Mouse (Mus musculus): ENCODE data around the gene Ncdn. TPM values are rescaled to one million over a fixed set of nuclear protein-coding genes. Genes with fewer than 3 reads are reported as not detected.

Gene Ncdn
- polyA plus RNA-seq, 1 experiment: 6.6 TPM

GRCm38 (mm10) chr4:126706630-126707438 is 46.4 kb downstream of the Ncdn start:
- no peaks in the 10 kb centered on the region for H3K4me1 ChIP-seq (ENCODE audit: control insufficient read depth, insufficient read depth, low read length)
- no peak overlapping the region for H3K4me3 ChIP-seq (ENCODE audit: control insufficient read depth, low read depth, low read length)
- H3K27ac ChIP-seq (ENCODE audit: control insufficient read depth, insufficient read depth, low read depth, low read length): no peak overlapping the region
- no peak for TF ChIP-seq CTCF (IDR thresholded peaks at IDR 0.05; ENCODE audit: control insufficient read depth, insufficient read depth, insufficient replicate concordance, low read depth, low read length)
- TF ChIP-seq POLR2A (IDR thresholded peaks at IDR 0.05; ENCODE audit: control insufficient read depth, low read depth, low read length): no peak
- no peaks in the 10 kb centered on the region for H3K27me3 ChIP-seq (ENCODE audit: control insufficient read depth, insufficient read depth, low read length)
- H3K36me3 ChIP-seq (ENCODE audit: control insufficient read depth, insufficient read depth, low read length): peaks cover 4% of the 10 kb centered on the region

GRCm38 (mm10) chr4:126696908-126697307 is 56.3 kb downstream of the Ncdn start:
- TF ChIP-seq POLR2A (IDR thresholded peaks at IDR 0.05; ENCODE audit: control insufficient read depth, low read depth, low read length) (no peak), CTCF (IDR thresholded peaks at IDR 0.05; ENCODE audit: control insufficient read depth, insufficient read depth, insufficient replicate concordance, low read depth, low read length) (no peak)
- Histone ChIP-seq H3K27me3 (ENCODE audit: control insufficient read depth, insufficient read depth, low read length) (no peaks in the 10 kb centered on the region), H3K4me3 (ENCODE audit: control insufficient read depth, low read depth, low read length) (no peak overlapping the region), H3K27ac (ENCODE audit: control insufficient read depth, insufficient read depth, low read depth, low read length) (no peak overlapping the region), H3K36me3 (ENCODE audit: control insufficient read depth, insufficient read depth, low read length) (no peaks in the 10 kb centered on the region; the same call in 1 of the 2 replicates), H3K4me1 (ENCODE audit: control insufficient read depth, insufficient read depth, low read length) (no peaks in the 10 kb centered on the region)

Other genes starting within 250 kb of the Ncdn start
- gene Ago4, start 220.0 kb downstream of the Ncdn start, polyA plus RNA-seq (2012; rRNA removed): 4.7 and 5.1 TPM in 2 replicates
- gene Clspn, start 196.5 kb downstream of the Ncdn start, polyA plus RNA-seq (2012; rRNA removed): 1.6 and 2.2 TPM in 2 replicates
- gene 5730409E04Rik, start 143.6 kb downstream of the Ncdn start, polyA plus RNA-seq (2012; rRNA removed): 2.2 and 2.4 TPM in 2 replicates
- gene Psmb2, start 75.8 kb downstream of the Ncdn start, polyA plus RNA-seq (2012; rRNA removed): 66.9 and 77.9 TPM in 2 replicates
- 0.05 and 0.06 TPM in 2 replicates for gene Tfap2e, start 17.2 kb downstream of the Ncdn start, polyA plus RNA-seq (2012; rRNA removed)
- gene AU040320, start 106 bp upstream of the Ncdn start, polyA plus RNA-seq (2012; rRNA removed): 74.1 and 79.1 TPM in 2 replicates
- 17.1 and 17.3 TPM in 2 replicates for gene Zmym4, start 214.7 kb upstream of the Ncdn start, polyA plus RNA-seq (2012; rRNA removed)